Mouse (Mus musculus) limb, embryonic 12.5 days (tissue): ENCODE measurements around the gene Grid1. TPM values are rescaled to one million over a fixed set of nuclear protein-coding genes. Genes with fewer than 3 reads are reported as not detected.

Experiments
- ATAC-seq: fragments of 200-750 bp; cut with Nextera tagmentation; 2 replicates; pipeline ENCODE4 v1.8.0; 2017; ENCODE audit warnings: low read depth, moderate TSS enrichment; ENCODE audit not compliant: insufficient number of reproducible peaks, insufficient read depth, low FRiP score, low TSS enrichment
- H3K27ac ChIP-seq: fragments of 300-500 bp; sonication (generic); 2 replicates; pipeline ENCODE4 v1.5.1; 2016; ENCODE audit warnings: mild to moderate bottlenecking, moderate library complexity
- H3K27me3 ChIP-seq: fragments of 300-500 bp; sonication (generic); 2 replicates; pipeline ENCODE4 v1.6.1; 2016; ENCODE audit warnings: mild to moderate bottlenecking, moderate library complexity
- H3K36me3 ChIP-seq: fragments of 300-500 bp; sonication (generic); 2 replicates; pipeline ENCODE4 v1.6.1; 2016; ENCODE audit warnings: mild to moderate bottlenecking, moderate library complexity
- H3K4me1 ChIP-seq: fragments of 300-500 bp; sonication (generic); replicated peaks from 2 replicates; pipeline ENCODE4 v1.6.1; 2016
- H3K4me2 ChIP-seq: fragments of 300-500 bp; sonication (generic); 2 replicates; pipeline ENCODE4 v1.6.1; 2016; ENCODE audit warnings: mild to moderate bottlenecking, moderate library complexity
- H3K4me3 ChIP-seq: fragments of 300-500 bp; sonication (generic); replicated peaks from 2 replicates; pipeline ENCODE4 v1.5.1; 2016; ENCODE audit warnings: mild to moderate bottlenecking
- H3K9ac ChIP-seq: fragments of 300-500 bp; sonication (generic); replicated peaks from 2 replicates; pipeline ENCODE4 v1.6.1; 2016; ENCODE audit warnings: mild to moderate bottlenecking, moderate library complexity
- H3K9me3 ChIP-seq: fragments of 300-500 bp; sonication (generic); 2 replicates; pipeline ENCODE4 v1.6.1; 2016; ENCODE audit warnings: mild to moderate bottlenecking, moderate library complexity
- WGBS: fragments of 180-500 bp; shearing (Covaris S2); methylation state at CpG from one replicate; pipeline ENCODE4 v1.1.7; 2016; 5-methylcytosine and 5-hydroxymethylcytosine counted together
- polyA plus RNA-seq: library from polyadenylated mRNA; unstranded; fragments of >200 nt; fragmentation: Nextera tagmentation; extraction: Ambion mirVana; gene quantifications from 2 replicates; pipeline ENCODE4 v1.2.1, GENCODE M21; 2016

The Grid1 gene
- polyA plus RNA-seq, 1 experiment from 2014 or later: 0.24 TPM

DNA sequence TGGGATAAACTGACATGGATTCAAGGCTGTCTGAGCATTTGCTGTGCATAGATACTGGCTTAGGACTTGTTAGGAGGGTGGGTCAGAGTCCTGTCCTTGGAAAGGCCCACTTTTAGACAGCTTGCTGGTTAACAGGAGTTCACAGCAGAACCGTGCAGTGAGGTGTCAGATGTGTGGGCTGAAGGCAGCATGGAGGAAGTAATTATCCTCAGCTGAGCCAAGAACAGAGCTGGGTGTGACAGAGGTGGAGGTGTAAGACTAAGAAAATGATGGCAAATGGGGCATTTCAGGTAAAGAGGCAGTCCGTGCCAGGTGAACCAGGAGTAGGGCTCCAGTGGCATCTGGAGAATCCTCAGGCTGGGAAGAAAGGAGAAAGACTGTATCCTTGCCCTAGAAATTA is 666.1 kb downstream of the Grid1 start:
- H3K4me2 ChIP-seq: no peak overlapping the region
- no peaks in the 10 kb centered on the region for H3K4me1 ChIP-seq
- no peaks in the 10 kb centered on the region for H3K9me3 ChIP-seq
- 69% methylated on average over 2 of the region's 2 CpGs for WGBS
- no peaks in the 10 kb centered on the region for H3K36me3 ChIP-seq
- no peak overlapping the region for H3K4me3 ChIP-seq
- ATAC-seq: no peak
- H3K9ac ChIP-seq: no peak overlapping the region
- no peak overlapping the region for H3K27ac ChIP-seq
- H3K27me3 ChIP-seq: no peaks in the 10 kb centered on the region

DNA sequence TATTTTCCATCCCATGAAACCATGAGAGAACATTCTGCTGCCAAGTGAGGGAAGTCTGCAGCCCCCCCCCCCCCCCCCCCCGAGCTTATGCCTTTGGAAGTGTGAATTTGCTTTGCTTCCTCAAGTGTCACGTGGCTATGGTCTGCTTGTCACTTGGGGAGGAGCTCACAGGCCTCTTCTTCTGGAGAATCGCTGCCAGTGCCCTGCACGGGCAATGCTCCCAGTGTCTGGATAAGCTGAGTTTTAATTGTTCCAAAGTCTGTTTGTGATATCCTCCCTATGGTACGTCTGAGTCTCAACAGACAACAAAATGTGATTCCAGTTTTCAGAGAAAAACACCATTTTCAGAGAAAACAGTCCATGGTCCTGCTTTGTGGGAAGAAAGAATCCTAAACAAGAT is 682.4 kb downstream of the Grid1 start:
- Histone ChIP-seq H3K4me1 (no peaks in the 10 kb centered on the region), H3K9me3 (no peaks in the 10 kb centered on the region), H3K27ac (no peak overlapping the region), H3K4me3 (no peak overlapping the region), H3K9ac (no peak overlapping the region), H3K27me3 (no peaks in the 10 kb centered on the region), H3K4me2 (no peak overlapping the region), H3K36me3 (no peaks in the 10 kb centered on the region)
- WGBS: 68% methylated on average over 5 of the region's 5 CpGs
- no peak for ATAC-seq

DNA sequence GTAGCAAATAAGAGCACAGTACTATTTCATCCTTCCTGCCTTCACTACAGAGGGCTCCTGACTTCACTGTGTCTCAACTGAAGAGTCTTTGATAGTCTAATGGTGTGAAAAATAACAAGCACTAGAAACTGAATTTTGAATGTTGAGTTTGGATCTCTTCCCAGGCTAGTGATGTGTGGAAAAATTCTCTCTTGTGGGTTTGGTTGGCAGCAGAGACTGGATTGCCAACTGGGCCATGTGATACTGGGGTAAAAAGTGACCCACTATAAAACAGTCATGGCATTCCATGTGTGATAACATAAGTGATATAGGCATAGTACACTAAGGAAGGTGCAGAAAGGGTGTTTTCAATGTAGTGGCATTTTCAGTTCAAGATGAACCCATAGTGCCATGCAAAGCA is 699.5 kb downstream of the Grid1 start:
- no peaks in the 10 kb centered on the region for H3K36me3 ChIP-seq
- no peaks in the 10 kb centered on the region for H3K4me1 ChIP-seq
- H3K27me3 ChIP-seq: no peaks in the 10 kb centered on the region
- no peaks in the 10 kb centered on the region for H3K9me3 ChIP-seq
- H3K9ac ChIP-seq: no peak overlapping the region
- H3K27ac ChIP-seq: no peak overlapping the region
- no peak overlapping the region for H3K4me2 ChIP-seq
- no peak overlapping the region for H3K4me3 ChIP-seq
- ATAC-seq: no peak

DNA sequence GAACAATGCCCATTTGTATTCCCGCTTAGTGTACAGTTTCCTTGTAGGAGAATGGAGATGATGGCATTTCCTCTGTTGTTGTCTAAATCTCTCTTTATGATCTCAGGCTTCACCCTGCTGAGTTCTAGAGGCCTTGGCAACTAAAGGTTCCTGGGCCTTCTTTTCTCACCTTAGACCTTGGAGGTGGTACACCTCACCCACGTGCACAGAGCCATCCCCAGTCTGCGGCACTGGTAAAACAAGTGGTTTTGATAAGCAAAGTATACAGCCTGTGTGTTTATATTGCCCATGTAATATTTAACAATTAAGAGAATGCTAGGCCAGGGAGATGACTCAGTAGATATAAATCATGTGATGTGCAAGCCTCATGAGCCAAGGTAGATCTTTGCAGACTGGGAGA is 718.9 kb downstream of the Grid1 start:
- Histone ChIP-seq H3K27me3 (no peaks in the 10 kb centered on the region), H3K9me3 (no peaks in the 10 kb centered on the region), H3K36me3 (no peaks in the 10 kb centered on the region), H3K9ac (no peak overlapping the region), H3K4me2 (no peak overlapping the region), H3K27ac (no peak overlapping the region), H3K4me3 (no peak overlapping the region), H3K4me1 (no peaks in the 10 kb centered on the region)
- 90% methylated on average over 3 of the region's 3 CpGs for WGBS
- ATAC-seq: no peak

DNA sequence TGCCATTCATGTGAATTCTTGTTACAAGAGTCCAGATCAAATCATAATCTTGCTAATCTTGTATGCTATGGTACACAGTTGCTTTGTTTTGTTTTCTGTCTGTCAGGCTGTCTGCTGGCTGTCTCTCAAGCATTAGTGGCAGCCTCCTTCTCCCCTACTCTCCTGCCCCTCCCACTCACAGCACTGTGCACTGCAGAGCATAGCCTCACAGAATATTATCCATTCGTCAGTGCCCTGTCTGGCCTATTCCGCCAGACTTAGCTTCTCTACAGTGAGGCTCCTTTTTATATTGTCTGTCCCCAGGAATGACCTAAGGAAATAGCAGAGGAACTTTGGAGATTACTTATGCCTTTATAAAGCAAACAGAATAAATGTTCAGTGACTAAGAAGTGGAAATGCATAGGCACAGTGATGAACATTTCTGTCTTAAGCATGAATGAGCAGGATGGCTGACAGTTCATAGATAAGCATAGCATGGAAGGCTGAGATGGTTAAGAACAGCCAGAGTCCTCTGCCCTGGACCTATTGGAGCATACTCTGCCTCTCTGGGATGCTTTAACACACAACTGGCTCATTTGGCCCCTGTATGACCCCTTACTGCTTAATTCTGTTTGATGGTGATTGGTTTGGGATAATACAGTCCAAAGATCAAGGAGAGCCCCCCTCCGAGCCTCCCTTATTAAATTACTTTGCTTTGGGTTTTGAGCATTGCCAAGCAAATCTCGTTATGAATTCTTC is 721.5 kb downstream of the Grid1 start:
- H3K9me3 ChIP-seq: no peaks in the 10 kb centered on the region
- H3K4me1 ChIP-seq: no peaks in the 10 kb centered on the region
- no peak overlapping the region for H3K4me2 ChIP-seq
- no peak overlapping the region for H3K27ac ChIP-seq
- H3K9ac ChIP-seq: no peak overlapping the region
- ATAC-seq: no peak
- 64% methylated on average over 4 of the region's 4 CpGs for WGBS
- no peaks in the 10 kb centered on the region for H3K27me3 ChIP-seq
- no peak overlapping the region for H3K4me3 ChIP-seq
- H3K36me3 ChIP-seq: no peaks in the 10 kb centered on the region

DNA sequence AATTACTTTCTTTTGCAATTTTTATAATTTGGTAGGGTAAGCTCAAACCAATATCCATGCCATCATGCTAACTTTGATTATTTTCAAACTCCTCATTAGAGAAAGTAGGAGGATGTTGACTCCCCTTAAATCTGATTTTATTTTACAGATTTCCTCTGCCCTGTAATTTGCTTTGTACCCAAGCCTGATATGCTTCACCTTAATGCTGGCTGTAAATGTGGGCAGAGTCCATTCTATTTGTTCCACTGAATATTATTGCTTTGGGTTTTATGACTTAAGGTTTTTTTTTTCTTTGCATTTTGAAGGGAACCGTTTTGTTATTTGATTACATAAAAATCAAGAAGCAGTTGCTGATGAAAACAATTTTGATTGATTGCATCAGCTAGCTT is 722.1 kb downstream of the Grid1 start:
- Histone ChIP-seq H3K4me1 (no peaks in the 10 kb centered on the region), H3K27ac (no peak overlapping the region), H3K9ac (no peak overlapping the region), H3K27me3 (no peaks in the 10 kb centered on the region), H3K4me2 (no peak overlapping the region), H3K36me3 (no peaks in the 10 kb centered on the region), H3K9me3 (no peaks in the 10 kb centered on the region), H3K4me3 (no peak overlapping the region)
- 61% methylated on average over 1 of the region's 1 CpGs for WGBS
- ATAC-seq: no peak

DNA sequence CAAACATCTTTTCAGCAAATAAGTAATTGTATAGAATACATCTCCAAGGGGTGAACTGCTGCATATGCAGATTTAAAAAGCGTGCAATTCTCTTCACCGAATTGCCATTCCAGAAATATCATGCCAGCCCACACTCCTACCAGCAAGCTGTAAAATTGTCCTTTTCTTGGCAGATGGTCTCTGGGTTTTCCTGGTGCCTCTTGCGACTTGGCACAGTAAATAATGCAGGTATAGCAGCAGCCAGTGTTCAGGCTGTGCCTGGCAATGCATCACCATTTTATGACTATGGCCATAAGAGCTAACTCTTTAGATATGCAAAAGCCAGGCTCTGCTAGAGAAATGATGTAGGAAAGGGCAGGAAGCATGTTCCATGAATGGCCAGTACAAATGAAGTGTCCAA is 734.4 kb downstream of the Grid1 start:
- ATAC-seq: no peak
- H3K27me3 ChIP-seq: no peaks in the 10 kb centered on the region
- WGBS: 86% methylated on average over 3 of the region's 3 CpGs

DNA sequence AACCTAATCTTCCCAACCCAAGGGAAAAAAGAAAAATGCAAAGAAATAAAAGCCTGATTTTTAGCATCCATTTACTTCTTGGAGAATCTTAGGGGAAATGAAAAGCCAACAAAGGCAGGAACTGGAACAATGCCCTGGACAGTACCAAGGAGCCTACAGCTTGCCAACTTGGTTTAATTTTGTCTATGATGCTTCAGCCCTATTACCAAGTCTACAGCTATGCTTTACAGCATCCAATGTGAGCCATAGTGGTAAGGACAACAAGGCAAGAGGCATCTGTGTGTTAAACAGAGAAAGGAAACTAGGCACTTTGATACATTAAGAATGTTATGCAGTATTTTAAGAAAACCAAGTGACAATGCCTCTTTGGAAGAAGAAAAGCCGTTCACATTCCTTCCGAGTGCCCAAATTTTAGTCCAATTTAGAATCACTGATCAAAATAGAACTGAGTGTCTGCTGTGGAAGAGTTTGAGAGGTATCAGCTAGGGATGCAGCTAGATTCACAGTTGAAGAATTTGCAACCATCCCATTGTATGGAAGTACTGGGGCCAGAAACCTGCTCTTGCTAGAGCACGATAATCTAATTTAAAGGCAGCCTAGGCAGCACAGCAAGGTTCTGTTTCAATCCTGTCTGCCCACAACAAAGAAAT is 741.5 kb downstream of the Grid1 start:
- Histone ChIP-seq H3K36me3 (no peaks in the 10 kb centered on the region), H3K4me2 (no peak overlapping the region), H3K27ac (no peak overlapping the region), H3K9me3 (no peaks in the 10 kb centered on the region), H3K27me3 (no peaks in the 10 kb centered on the region), H3K4me3 (no peak overlapping the region), H3K9ac (no peak overlapping the region), H3K4me1 (no peaks in the 10 kb centered on the region)
- no peak for ATAC-seq
- WGBS: 90% methylated on average over 3 of the region's 3 CpGs

More for the DNA sequence above, 734.4 kb downstream of the Grid1 start:
- Histone ChIP-seq H3K4me2 (no peak overlapping the region), H3K27ac (no peak overlapping the region), H3K9me3 (no peaks in the 10 kb centered on the region), H3K4me3 (no peak overlapping the region), H3K4me1 (no peaks in the 10 kb centered on the region), H3K36me3 (no peaks in the 10 kb centered on the region), H3K9ac (no peak overlapping the region)

DNA sequence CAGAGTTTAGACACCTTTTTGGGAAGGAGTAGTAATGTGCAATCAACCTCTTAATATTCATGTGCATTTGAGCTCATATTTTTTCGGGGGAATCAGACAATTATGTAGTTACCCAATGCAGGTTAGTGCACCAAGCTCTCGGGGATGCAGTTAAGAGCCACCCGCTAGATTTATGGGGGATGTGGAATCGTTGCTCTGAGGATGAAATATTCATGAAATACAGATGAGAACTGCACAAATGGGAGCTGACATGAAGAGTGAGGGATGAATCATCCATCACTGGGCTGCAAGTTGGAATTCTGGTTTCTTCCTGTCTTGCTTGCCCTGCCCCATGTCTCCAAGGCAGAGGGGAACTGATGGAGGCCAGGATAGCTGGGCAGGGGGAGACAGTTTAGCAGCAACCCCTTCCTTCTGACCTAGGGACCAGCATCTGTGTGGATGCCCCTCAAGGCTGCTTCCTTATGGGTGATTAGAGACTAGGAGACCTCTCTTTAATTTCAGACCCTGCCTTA is 753.1 kb downstream of the Grid1 start:
- no peak overlapping the region for H3K4me2 ChIP-seq
- no peak overlapping the region for H3K9ac ChIP-seq
- WGBS: 87% methylated on average over 4 of the region's 4 CpGs
- H3K36me3 ChIP-seq: no peaks in the 10 kb centered on the region
- ATAC-seq: no peak
- H3K27me3 ChIP-seq: no peaks in the 10 kb centered on the region
- no peak overlapping the region for H3K27ac ChIP-seq
- H3K4me3 ChIP-seq: no peak overlapping the region
- no peaks in the 10 kb centered on the region for H3K4me1 ChIP-seq
- H3K9me3 ChIP-seq: no peaks in the 10 kb centered on the region

DNA sequence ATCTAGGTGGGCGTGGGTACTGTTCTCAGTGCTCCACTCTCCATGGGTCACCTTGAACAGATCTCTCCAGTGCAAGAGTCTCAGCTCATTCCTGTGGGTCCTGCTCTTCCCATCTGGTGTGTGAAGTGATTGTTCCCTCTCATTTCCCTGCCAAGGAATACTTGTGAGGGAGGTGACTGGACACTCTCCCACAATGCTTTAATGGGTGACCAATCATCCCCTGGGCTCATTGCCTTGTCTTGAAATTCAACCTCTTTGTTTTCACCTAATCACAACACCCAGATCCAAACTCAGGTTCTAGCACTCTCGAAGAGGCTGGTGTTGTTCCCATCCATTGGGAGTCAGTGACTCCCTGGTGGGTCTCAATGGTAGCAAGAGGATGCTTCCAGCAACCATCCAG is 754.6 kb downstream of the Grid1 start:
- Histone ChIP-seq H3K36me3 (no peaks in the 10 kb centered on the region), H3K9ac (no peak overlapping the region), H3K27me3 (no peaks in the 10 kb centered on the region), H3K27ac (no peak overlapping the region), H3K4me3 (no peak overlapping the region), H3K9me3 (no peaks in the 10 kb centered on the region), H3K4me2 (no peak overlapping the region), H3K4me1 (no peaks in the 10 kb centered on the region)
- ATAC-seq: no peak
- 82% methylated on average over 2 of the region's 2 CpGs for WGBS

DNA sequence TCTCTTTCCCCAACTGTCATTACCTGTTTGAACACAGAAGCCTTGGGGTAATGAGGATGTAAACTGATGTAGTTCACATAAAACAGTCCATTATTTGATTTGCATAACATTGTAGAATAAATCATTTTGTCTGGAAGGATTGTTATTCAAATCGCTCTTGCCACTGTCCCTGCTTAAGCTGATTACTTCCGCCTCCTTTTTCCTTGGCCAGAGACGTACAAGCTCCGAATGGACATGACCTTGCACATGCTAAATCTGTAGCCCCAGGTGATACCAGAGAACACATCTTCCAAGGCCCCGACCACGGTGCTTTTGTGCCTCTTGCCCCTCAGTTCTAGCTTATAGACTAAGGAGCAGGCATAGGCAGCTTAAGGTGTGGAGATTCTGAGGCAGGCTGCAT is 755.4 kb downstream of the Grid1 start:
- H3K9me3 ChIP-seq: no peaks in the 10 kb centered on the region
- no peaks in the 10 kb centered on the region for H3K27me3 ChIP-seq
- no peak overlapping the region for H3K27ac ChIP-seq
- H3K4me3 ChIP-seq: no peak overlapping the region
- H3K4me2 ChIP-seq: no peak overlapping the region
- no peak overlapping the region for H3K9ac ChIP-seq
- ATAC-seq: no peak
- H3K36me3 ChIP-seq: no peaks in the 10 kb centered on the region
- WGBS: 89% methylated on average over 6 of the region's 6 CpGs
- H3K4me1 ChIP-seq: no peaks in the 10 kb centered on the region

DNA sequence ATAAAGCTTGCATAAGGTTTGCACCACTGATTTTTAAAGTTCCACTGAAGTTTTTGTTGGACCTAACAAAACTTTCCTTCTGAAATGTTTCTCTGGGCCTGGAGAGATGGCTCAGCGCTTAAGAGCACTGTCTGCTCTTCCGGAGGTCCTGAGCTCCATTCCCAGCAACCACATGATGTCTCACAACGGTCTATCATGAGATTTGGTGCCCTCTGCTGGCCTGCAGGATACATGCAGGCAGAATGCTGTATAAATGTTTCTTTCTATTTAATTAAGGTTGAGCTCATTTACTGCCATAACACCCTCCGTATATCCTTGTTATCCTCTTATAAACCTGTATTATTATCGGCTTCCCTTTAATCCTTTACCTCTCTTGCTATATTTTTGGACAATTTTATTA is 805.8 kb downstream of the Grid1 start:
- Histone ChIP-seq H3K4me3 (no peak overlapping the region), H3K9ac (no peak overlapping the region), H3K4me2 (no peak overlapping the region), H3K36me3 (no peaks in the 10 kb centered on the region), H3K27me3 (no peaks in the 10 kb centered on the region), H3K27ac (no peak overlapping the region), H3K9me3 (peaks cover 3% of the 10 kb centered on the region; the same call in 1 of the 2 replicates), H3K4me1 (no peaks in the 10 kb centered on the region)
- no peak for ATAC-seq
- WGBS: 84% methylated on average over 5 of the region's 5 CpGs
